Mouse (Mus musculus) neural tube, embryonic 15.5 days (tissue): ENCODE measurements around the gene Scarf1. TPM values are rescaled to one million over a fixed set of nuclear protein-coding genes. Genes with fewer than 3 reads are reported as not detected.

Experiments
- ATAC-seq: fragments of 200-750 bp; cut with Nextera tagmentation; 2 replicates; pipeline ENCODE4 v1.8.0; 2017; ENCODE audit warnings: mild to moderate bottlenecking, moderate TSS enrichment, moderate library complexity; ENCODE audit not compliant: low FRiP score
- H3K27ac ChIP-seq: fragments of 300-500 bp; sonication (generic); replicated peaks from 2 replicates; pipeline ENCODE4 v1.5.1; 2015; ENCODE audit warnings: mild to moderate bottlenecking, inconsistent platforms
- H3K27me3 ChIP-seq: fragments of 300-500 bp; sonication (generic); replicated peaks from 2 replicates; pipeline ENCODE4 v1.6.1; 2015; ENCODE audit warnings: inconsistent platforms
- H3K36me3 ChIP-seq: fragments of 300-500 bp; sonication (generic); 2 replicates; pipeline ENCODE4 v1.6.1; 2015; ENCODE audit warnings: inconsistent platforms
- H3K4me1 ChIP-seq: fragments of 300-500 bp; sonication (generic); 2 replicates; pipeline ENCODE4 v1.6.1; 2015; ENCODE audit warnings: inconsistent platforms
- H3K4me2 ChIP-seq: fragments of 300-500 bp; sonication (generic); 2 replicates; pipeline ENCODE4 v1.6.1; 2015; ENCODE audit warnings: inconsistent platforms, mild to moderate bottlenecking, moderate library complexity
- H3K4me3 ChIP-seq: fragments of 300-500 bp; sonication (generic); replicated peaks from 2 replicates; pipeline ENCODE4 v1.5.1; 2015; ENCODE audit warnings: mild to moderate bottlenecking, inconsistent platforms
- H3K9ac ChIP-seq: fragments of 300-500 bp; sonication (generic); replicated peaks from 2 replicates; pipeline ENCODE4 v1.6.1; 2015; ENCODE audit warnings: mild to moderate bottlenecking, inconsistent platforms
- H3K9me3 ChIP-seq: fragments of 300-500 bp; sonication (generic); replicated peaks from 2 replicates; pipeline ENCODE4 v1.6.1; 2016; ENCODE audit warnings: inconsistent platforms
- WGBS: fragments of 180-500 bp; shearing (Covaris S2); methylation state at CpG from one replicate; pipeline ENCODE4 v1.1.7; 2015; ENCODE audit warnings: mixed read lengths; 5-methylcytosine and 5-hydroxymethylcytosine counted together
- polyA plus RNA-seq: library from polyadenylated mRNA; unstranded; fragments of >200 nt; fragmentation: Nextera tagmentation; extraction: Ambion mirVana; gene quantifications from 2 replicates; pipeline ENCODE4 v1.2.1, GENCODE M21; 2015

The Scarf1 gene
- polyA plus RNA-seq, 1 experiment from 2014 or later, result 3.9 TPM

DNA sequence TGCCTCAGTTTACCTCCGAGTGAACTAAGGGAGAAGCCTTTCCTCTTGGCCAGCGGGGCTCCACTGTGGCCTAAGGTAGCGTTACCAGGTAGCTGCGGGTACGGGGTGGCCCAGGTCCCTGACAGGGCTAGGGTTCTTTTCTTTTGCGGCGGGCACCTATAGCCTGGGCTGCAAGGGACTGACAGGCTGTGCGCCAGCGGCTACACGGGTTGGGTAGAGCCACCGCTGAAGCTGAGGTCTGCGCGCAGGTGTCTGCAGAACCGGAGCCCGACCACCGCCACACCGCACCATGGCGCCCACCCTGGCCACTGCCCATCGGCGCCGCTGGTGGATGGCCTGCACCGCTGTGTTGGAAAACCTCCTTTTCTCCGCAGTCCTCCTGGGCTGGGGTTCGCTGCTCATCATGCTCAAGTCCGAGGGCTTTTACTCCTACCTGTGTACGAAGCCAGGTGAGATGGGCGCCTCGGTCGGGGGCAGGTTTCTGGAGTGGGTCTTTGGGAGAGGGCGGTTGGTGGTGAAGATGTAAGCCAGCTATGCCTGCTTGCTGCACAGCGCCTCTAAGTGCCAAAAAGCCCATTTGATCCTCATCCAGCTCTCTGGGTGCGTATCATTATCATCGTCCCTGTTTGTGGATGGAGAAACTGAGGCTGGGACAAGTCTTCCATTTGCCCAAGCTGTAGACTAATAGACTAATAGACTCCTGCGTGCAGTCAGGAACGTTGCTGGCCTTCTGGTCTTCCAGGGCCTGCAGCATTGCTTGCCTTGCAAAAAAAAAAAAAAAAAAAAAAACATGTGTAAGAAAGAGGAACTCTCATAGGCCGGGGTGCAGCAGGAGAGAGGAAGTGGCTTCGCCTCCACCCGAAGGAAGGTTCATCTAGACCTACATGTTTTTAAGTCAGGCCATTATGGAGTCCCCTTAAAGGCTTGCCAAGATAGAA lies 19.3 kb downstream of the Scarf1 start:
- 13% methylated on average over 38 of the region's 38 CpGs for WGBS
- H3K9ac ChIP-seq, result peak overlapping the region; percentile 73
- peak; percentile 45 for ATAC-seq
- H3K4me1 ChIP-seq, result peaks cover 52% of the 10 kb centered on the region
- no peaks in the 10 kb centered on the region for H3K27me3 ChIP-seq
- no peaks in the 10 kb centered on the region for H3K36me3 ChIP-seq
- no peaks in the 10 kb centered on the region for H3K9me3 ChIP-seq
- peak overlapping the region; percentile 77 for H3K4me3 ChIP-seq
- peak overlapping the region; percentile 99 for H3K27ac ChIP-seq
- peak overlapping the region; percentile 84 for H3K4me2 ChIP-seq

- H3K9ac ChIP-seq, result peak overlapping the region; percentile 73; the same call in 1 of the 2 replicates
- ATAC-seq, result no peak
- H3K4me2 ChIP-seq, result peak overlapping the region; percentile 84
- H3K36me3 ChIP-seq, result no peaks in the 10 kb centered on the region
- H3K9me3 ChIP-seq, result no peaks in the 10 kb centered on the region
- 75% methylated on average over 6 of the region's 6 CpGs for WGBS
- H3K4me3 ChIP-seq, result peak overlapping the region; percentile 77
- H3K27me3 ChIP-seq, result no peaks in the 10 kb centered on the region
- H3K27ac ChIP-seq, result peak overlapping the region; percentile 99
- H3K4me1 ChIP-seq, result peaks cover 60% of the 10 kb centered on the region
Measured at GRCm38 (mm10) chr11:75533314-75534015, 20.1 kb downstream of the Scarf1 start.

- WGBS, result 67% methylated on average over 4 of the region's 4 CpGs
- H3K4me3 ChIP-seq, result 0 out of 2 replicates have a peak overlapping the region, but pooled peaks have one; percentile 10
- ATAC-seq, result no peak
- no peaks in the 10 kb centered on the region for H3K36me3 ChIP-seq
- no peaks in the 10 kb centered on the region for H3K9me3 ChIP-seq
- H3K27ac ChIP-seq, result no peak overlapping the region
- H3K4me2 ChIP-seq, result peak overlapping the region; percentile 84
- H3K4me1 ChIP-seq, result peaks cover 66% of the 10 kb centered on the region
- no peaks in the 10 kb centered on the region for H3K27me3 ChIP-seq
- H3K9ac ChIP-seq, result 0 out of 2 replicates have a peak overlapping the region, but pooled peaks have one; percentile 4
Measured at GRCm38 (mm10) chr11:75534286-75535033, 21.1 kb downstream of the Scarf1 start.

GRCm38 (mm10) chr11:75535106-75535795 lies 21.9 kb downstream of the Scarf1 start:
- no peaks in the 10 kb centered on the region for H3K9me3 ChIP-seq
- no peaks in the 10 kb centered on the region for H3K36me3 ChIP-seq
- 42% methylated on average over 13 of the region's 13 CpGs for WGBS
- ATAC-seq, result no peak
- peak overlapping the region; percentile 38 for H3K4me2 ChIP-seq
- peaks cover 67% of the 10 kb centered on the region for H3K4me1 ChIP-seq
- H3K9ac ChIP-seq, result no peak overlapping the region
- H3K27ac ChIP-seq, result no peak overlapping the region; the same call in 1 of the 2 replicates
- H3K27me3 ChIP-seq, result no peaks in the 10 kb centered on the region
- 0 out of 2 replicates have a peak overlapping the region, but pooled peaks have one; percentile 10 for H3K4me3 ChIP-seq

GRCm38 (mm10) chr11:75536255-75537024 lies 23.1 kb downstream of the Scarf1 start:
- Histone ChIP-seq H3K4me1 (peaks cover 73% of the 10 kb centered on the region), H3K4me2 (no peak overlapping the region), H3K27ac (no peak overlapping the region), H3K9ac (no peak overlapping the region), H3K27me3 (no peaks in the 10 kb centered on the region), H3K9me3 (no peaks in the 10 kb centered on the region), H3K4me3 (no peak overlapping the region), H3K36me3 (no peaks in the 10 kb centered on the region)
- no peak for ATAC-seq
- WGBS, result 90% methylated on average over 12 of the region's 12 CpGs

DNA sequence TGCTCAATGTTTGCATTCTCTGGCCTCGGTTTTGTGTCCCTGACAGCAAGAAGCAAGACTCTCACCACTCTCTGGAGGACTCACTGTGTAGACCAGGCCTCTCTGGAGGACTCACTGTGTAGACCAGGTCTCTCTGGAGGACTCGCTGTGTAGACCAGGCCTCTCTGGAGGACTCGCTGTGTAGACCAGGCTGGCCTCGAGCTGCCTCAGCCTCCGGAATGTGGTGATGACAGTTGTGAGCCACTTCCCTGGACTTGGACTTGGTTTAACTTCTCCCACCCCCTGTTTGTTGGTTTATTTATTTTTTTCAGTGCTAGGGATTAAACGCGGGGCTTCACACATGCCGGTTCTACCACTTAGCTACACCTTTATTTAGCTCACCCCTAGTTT lies 23.7 kb downstream of the Scarf1 start:
- no peaks in the 10 kb centered on the region for H3K36me3 ChIP-seq
- no peak overlapping the region; the same call in 1 of the 2 replicates for H3K27ac ChIP-seq
- H3K4me2 ChIP-seq, result no peak overlapping the region
- no peak overlapping the region for H3K4me3 ChIP-seq
- ATAC-seq, result no peak
- peaks cover 73% of the 10 kb centered on the region for H3K4me1 ChIP-seq
- H3K9ac ChIP-seq, result no peak overlapping the region
- H3K27me3 ChIP-seq, result no peaks in the 10 kb centered on the region
- 89% methylated on average over 8 of the region's 8 CpGs for WGBS
- H3K9me3 ChIP-seq, result no peaks in the 10 kb centered on the region

DNA sequence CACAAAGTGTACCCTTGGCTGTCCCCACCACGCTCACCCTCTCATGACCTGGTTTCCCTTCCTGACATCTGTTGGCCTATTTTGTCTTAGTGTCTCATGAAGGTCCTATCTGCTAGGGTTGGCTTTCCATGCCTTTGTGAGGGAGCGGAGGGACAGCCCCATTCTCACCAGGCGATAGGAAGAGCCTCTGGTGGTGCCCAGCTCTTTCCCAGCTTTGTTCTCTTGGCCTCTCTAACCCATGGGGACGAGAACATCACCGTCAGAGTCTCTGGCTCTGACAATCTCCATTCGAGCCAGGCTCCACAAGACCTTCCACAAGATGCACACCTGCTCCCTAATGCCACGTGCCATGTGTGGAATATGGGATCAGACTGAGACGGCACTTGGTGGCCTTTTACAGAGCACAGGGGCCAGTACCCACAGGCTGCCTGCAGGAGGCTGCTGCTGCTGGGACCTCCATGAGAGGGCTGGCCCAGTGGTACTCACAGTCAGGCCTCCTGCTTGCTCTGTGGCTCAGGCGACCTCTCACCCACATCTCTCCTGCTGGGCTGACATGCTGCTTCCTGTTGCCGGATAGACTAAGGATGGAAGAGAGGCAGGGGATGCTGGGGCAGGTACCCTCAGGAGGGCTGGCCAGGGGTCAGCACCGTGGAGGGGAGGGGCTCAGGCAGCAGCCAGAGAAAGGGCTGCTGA lies 24.3 kb downstream of the Scarf1 start:
- Histone ChIP-seq H3K9me3 (no peaks in the 10 kb centered on the region), H3K36me3 (no peaks in the 10 kb centered on the region), H3K4me1 (peaks cover 71% of the 10 kb centered on the region), H3K27me3 (no peaks in the 10 kb centered on the region), H3K27ac (peak overlapping the region; percentile 60; the same call in 1 of the 2 replicates), H3K4me3 (no peak overlapping the region), H3K9ac (no peak overlapping the region), H3K4me2 (peak overlapping the region; percentile 20; the same call in 1 of the 2 replicates)
- ATAC-seq, result 0 out of 2 replicates have a peak, but pooled peaks have one; percentile 18
- WGBS, result 51% methylated on average over 11 of the region's 11 CpGs

DNA sequence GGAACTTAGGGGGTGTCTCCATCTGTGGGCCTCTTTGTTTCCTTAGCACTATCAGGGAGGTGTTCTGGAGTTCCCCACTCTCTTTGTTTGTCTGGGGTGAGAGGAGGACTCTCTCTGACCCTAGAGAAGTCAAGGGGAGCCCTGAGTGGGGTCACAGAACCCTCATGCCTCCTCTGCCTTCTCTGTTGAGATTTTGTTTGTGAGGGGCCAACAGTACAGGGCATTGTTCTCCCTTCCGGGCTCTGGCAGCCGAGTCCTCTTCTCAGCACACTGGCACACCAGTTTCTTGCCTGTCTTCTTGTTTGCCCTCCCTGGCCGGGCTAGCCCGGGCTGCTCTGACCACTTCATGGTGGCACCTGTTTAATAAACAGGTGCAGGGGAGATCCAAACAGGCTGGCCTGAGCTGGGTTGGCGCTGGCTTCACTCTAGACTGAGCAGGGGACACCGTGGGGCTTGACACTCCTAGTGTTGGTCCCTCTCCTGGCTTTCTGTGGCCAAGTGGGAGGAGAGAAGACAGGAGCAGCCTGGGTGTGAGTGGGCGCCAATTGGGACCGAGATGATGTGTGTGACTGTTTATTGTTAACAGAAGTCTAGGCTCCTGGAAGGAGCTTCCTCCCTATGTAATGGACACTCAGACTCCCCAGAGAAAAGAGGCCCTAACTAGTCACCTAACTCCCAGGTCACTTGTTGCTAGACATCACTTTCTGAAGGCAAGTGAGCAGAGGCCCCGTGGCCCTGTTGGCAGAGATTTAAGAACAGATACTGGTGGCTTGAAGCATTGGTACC lies 25.0 kb downstream of the Scarf1 start:
- Histone ChIP-seq H3K9ac (no peak overlapping the region), H3K4me3 (no peak overlapping the region), H3K9me3 (no peaks in the 10 kb centered on the region), H3K4me1 (peaks cover 64% of the 10 kb centered on the region), H3K27ac (peak overlapping the region; percentile 60), H3K4me2 (peak overlapping the region; percentile 20; the same call in 1 of the 2 replicates), H3K27me3 (no peaks in the 10 kb centered on the region), H3K36me3 (peaks cover 3% of the 10 kb centered on the region; the same call in 1 of the 2 replicates)
- 0 out of 2 replicates have a peak, but pooled peaks have one; percentile 6 for ATAC-seq
- 67% methylated on average over 9 of the region's 9 CpGs for WGBS

- peaks cover 58% of the 10 kb centered on the region for H3K4me1 ChIP-seq
- H3K27me3 ChIP-seq, result no peaks in the 10 kb centered on the region
- 87% methylated on average over 13 of the region's 13 CpGs for WGBS
- peak overlapping the region; percentile 60 for H3K27ac ChIP-seq
- no peak overlapping the region for H3K4me3 ChIP-seq
- H3K9ac ChIP-seq, result no peak overlapping the region
- H3K36me3 ChIP-seq, result peaks cover 3% of the 10 kb centered on the region; the same call in 1 of the 2 replicates
- no peak overlapping the region for H3K4me2 ChIP-seq
- no peaks in the 10 kb centered on the region for H3K9me3 ChIP-seq
- no peak for ATAC-seq
Measured at GRCm38 (mm10) chr11:75538970-75539299, 25.6 kb downstream of the Scarf1 start.
